In the genomic region with DNA sequence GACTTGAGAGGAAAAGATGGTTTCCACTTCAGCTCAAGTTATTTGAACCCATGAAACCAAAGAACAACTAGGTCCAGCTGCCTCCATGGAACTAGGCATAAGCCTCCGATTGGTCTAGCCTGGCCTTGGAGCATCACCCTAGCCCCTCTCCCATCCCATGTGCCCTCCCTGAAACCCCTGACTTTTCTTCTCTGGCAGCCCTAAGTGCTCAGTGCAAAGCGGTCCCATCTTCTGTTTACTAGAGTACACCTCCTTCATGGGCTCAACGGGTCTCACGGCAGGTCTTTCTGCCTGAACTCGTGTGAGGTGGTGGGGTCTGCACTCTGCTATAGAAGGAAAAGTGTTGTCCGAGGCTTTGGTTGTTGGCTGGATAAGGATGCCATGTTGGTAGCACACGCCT, we compare ENCODE assay signal across 16 mouse cellular contexts.
"Had no signal": no experiment of that assay in that cellular context is flagged by ENCODE, and none has a peak within 500 bp of the region (broad histone marks: within the 10 kb centered on the region; RNA-seq: fewer than 3 reads in every experiment).

No protein-coding gene starts in this region.

- DNase-seq: cerebellum, adult 8-10 months; cerebellum, adult 9-10 months; cerebellum, adult 9-11 months; cerebellum, postnatal 10 days; cerebellum, postnatal 14 days; cerebellum, postnatal 25 days; cerebellum, postnatal 36 days; embryo, embryonic 11 days; forebrain, postnatal 0 days; gastrocnemius, adult 2 months; gastrocnemius, postnatal 10 days; gastrocnemius, postnatal 14 days; gastrocnemius, postnatal 25 days; gastrocnemius, postnatal 36 days; heart, adult 18-20 months; heart, adult 2 months had no signal
